Mouse (Mus musculus) v-Abl transformed pro-B cells (cell line): ENCODE results near the gene Dtx2.

Source experiments
- in situ Hi-C, 2 experiments: fragments of 400-800 bp; cut with MboI; formaldehyde crosslinking; loops; one replicate each; pipeline ENCODE4 v1.15.1; 2025; ENCODE audit not compliant: unreplicated experiment in 2 of 2

Gene Dtx2

DNA sequence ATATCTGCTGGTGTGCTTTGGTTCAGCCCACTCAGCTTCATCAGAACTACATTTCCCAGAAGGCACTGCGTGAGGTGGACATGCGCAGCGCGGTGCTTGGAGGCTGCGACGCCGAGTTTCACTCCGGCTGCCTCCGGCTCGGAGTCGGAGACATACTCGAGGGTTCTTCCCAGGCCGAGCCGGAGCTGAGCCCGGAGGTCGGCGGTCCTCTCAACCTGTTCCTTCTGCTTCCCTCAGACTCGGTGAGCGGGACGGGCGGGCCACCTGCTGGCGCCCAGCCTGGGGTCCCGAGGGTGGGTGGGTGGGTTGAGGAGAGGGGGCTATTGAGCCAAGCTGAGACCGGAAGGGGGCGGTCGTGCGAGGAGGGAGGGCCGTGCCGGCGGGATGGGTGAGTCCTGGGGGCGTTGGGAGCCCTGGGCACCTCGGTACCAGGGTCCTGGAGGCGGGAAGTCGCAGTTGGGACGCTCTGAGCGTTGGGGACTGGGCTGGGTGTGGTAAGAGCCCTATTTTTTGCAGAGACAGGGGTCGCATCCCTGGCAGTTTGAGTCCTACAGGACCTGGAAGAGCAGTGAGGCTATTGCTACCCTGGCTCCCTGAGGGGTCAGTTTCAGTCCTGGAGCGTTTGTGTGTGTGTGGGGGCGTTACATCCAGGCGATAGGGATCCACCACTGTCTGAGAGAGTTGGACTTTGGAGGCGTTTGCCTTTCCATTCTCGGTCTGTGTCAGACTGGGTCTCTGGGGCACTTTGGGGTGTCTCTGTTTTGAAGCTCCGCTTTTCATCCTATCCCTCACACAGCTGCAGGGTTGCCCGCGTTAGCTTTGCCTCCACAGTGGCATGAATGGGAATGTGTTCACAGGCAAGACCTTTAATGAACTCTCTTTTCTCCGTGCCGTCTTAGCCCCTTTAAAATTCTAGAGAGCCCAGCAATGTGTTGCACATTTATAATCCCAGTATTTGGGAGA is at the start of gene Dtx2:
TSS of gene Dtx2 (plus strand) at position 76 of the 963 bp plus-strand sequence.
- in situ Hi-C loops: no loop called here

- in situ Hi-C loops: no loop called here
Observed at GRCm38 (mm10) chr5:135945916-135946408, 48.6 kb upstream of the Dtx2 start.

DNA sequence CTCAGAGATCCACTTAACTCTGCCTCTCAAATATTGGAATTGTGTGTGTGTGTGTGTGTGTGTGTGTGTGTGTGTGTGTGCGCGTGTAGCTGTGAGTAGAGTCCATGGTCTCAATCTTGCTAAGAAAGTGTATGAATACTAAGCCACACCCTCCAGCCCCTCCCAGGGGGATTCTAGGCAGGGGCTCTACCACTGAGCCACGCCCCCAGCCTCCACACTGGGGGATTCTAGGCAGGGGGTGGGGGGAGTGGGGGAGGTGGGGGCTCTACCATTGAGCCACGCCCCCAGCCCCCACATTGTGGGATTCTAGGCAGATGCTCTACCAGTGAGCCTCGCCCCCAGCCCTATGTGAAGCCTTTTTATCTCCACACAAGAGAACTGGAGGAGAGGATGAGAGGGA is 48.0 kb upstream of the Dtx2 start:
- in situ Hi-C loops: no loop called here

DNA sequence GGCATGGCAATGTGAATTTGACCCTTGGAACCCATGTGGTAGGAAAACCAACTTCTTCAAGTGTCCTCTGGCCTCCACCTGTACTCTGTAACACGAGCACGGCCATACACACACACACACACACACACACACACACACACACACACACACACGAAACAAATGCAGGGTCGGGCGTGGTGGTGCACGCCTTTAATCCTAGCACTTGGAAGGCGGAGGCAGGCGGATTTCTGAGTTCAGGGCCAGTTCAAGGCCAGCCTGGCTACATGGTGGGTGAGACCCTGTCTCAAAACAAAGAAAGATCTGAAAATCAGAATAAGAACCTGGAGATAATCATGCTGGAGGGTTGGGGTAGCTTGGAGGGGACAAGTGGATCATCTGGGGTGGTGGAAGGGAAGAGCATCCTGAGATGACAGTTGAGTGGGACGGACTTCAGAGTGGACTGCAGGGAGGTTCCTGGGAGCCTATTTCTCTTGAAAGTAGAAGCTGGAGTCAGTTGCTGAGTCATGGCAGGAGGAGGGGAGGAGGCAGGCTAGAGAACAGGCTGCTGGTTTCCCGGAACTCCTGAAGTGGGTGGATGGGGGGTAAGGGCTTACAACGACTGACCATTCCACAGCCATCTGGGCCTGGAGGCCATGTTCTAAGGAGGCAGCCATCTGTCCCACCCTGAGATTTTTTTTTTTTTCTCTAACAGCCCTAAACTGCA is 43.7 kb upstream of the Dtx2 start:
- in situ Hi-C loops: no loop called here

GRCm38 (mm10) chr5:135951660-135952059 is 42.9 kb upstream of the Dtx2 start:
- in situ Hi-C loops: no loop called here

GRCm38 (mm10) chr5:135952830-135953229 is 41.8 kb upstream of the Dtx2 start:
- in situ Hi-C loops: no loop called here

GRCm38 (mm10) chr5:135956300-135957206 is 38.0 kb upstream of the Dtx2 start:
- in situ Hi-C loops: no loop called here

- in situ Hi-C loops: no loop called here
Observed at GRCm38 (mm10) chr5:135957207-135957974, 37.2 kb upstream of the Dtx2 start.

- in situ Hi-C loops: no loop called here
Observed at GRCm38 (mm10) chr5:135958367-135958766, 36.2 kb upstream of the Dtx2 start.

DNA sequence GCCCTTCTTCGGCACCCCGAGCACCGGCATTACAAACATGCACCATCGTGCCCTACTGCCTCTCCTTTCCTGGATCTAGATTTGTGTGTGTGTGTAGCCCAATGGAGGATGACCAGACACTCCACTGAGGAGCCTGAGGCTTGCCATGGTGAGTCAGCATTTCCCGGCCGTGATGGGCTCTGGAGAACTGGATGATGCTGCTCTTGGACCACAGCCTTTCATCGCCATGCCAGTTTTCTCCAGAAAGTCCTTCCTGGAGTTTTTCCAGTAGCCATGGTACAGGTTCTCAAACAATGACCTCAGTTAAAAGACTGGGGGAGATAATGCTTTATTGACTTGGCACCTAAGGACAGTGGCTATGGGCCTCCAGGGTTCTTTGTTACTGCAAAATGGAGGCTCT is 34.7 kb upstream of the Dtx2 start:
- in situ Hi-C loops: loop anchor here in 1 of 2 experiments (5.0 kb wide), 1 partner anchor 58 kb away; no protein-coding TSS in a partner anchor

DNA sequence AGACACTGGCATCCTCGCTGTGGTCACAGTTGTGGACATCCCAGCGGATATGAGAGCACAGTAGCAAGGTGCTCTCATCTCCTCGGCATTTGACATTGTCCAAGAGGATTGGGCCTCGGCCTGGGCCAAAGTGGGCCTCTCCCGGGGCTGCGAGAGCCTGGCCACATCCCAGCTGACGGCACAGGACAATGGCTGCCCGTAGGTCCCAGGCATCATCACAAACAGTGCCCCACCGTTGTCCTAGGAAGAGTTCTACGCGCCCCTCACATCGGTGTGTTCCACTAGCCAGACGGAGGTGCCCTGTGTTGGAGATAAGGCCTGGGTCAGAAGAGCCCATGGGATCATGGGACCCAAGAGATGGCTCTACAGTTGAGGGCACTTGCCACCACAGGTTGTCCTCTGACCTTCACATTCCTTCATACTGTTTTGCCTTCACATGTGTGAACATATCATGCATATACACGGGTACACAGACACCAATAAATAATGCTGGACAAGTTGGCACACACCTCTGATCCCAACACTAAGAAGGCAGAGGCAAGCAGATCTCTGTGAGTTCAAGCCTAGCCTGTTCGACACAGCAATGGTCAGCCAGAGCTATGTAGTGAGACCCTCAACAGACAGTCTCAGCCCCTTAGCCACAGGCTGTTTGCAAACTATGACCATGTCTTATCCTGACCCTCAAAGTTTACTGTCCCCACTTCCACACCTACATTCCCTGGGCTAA is 33.5 kb upstream of the Dtx2 start:
- in situ Hi-C loops: loop anchor here in 1 of 2 experiments (5.0 kb wide), 1 partner anchor 59 kb away; no protein-coding TSS in a partner anchor

DNA sequence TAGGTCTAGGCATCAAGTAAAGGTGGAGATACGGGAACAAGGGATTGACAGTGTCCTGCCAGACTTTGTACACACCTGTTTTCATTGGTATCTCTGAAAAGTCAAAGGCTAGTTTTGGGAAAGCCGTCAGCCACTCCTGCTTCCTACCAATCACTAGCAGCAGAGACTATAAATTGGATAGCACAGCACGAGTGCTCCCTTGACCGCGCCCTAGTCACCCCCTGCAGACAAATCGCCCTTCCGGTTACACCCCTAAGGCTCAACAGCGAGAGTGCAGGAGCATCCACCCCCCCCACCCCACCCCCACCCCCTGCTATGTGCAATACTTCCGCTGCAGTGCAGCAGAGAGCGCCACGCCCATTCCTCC is 32.5 kb upstream of the Dtx2 start:
- in situ Hi-C loops: loop anchor here in 1 of 2 experiments (5.0 kb wide), 1 partner anchor 60 kb away; no protein-coding TSS in a partner anchor

GRCm38 (mm10) chr5:135962492-135963279 is 31.9 kb upstream of the Dtx2 start:
- in situ Hi-C loops: loop anchor here in 1 of 2 experiments (5.0 kb wide), 1 partner anchor 60 kb away; no protein-coding TSS in a partner anchor

GRCm38 (mm10) chr5:135963280-135963627 is 31.3 kb upstream of the Dtx2 start:
- in situ Hi-C loops: loop anchor here in 1 of 2 experiments (5.0 kb wide), 1 partner anchor 61 kb away; no protein-coding TSS in a partner anchor

DNA sequence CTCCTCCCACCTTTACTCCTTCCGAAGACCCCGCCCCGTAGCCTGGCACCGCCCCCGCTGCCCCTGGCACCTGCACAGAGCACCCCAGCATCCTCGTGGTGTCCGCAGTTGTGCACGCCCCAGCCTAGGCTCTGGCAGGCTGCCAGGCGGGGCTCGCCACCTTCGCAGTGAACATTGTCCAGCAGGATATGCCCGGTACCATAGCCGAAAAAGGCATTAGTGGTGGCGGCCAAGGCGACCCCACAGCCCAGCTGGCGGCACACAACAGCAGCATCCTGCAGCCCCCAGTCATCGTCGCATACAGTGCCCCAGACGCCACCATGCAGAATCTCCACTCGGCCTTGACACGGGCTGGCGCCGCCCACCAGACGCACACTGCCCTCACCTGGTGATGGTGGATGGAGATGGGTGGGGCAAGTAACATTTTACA is 29.1 kb upstream of the Dtx2 start:
- in situ Hi-C loops: no loop called here

DNA sequence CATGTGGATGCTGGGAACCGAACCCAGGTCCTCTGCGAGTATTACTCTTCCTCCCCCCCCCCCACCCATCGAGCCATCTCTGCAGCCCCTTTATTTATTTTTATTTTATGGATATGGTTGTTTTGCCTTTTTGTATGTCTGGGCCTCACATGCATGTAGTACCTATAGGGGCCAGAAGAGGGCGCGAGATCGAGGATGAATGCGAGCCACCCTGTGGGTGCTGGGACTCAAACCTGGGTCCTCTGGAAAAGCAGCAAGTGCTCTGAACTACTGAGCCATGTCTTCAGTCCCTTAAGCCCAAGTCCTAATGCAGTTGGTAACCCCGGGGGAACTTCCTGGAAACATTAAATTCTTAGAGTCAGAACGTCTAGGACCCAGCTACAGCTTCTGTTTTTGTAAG is 27.7 kb upstream of the Dtx2 start:
- in situ Hi-C loops: no loop called here

- in situ Hi-C loops: no loop called here
Observed at GRCm38 (mm10) chr5:135968781-135969180, 25.8 kb upstream of the Dtx2 start.

GRCm38 (mm10) chr5:135970247-135970646 is 24.4 kb upstream of the Dtx2 start:
- in situ Hi-C loops: loop anchor here in 1 of 2 experiments (5.0 kb wide), 1 partner anchor 73 kb away; no protein-coding TSS in a partner anchor
